Mouse (Mus musculus): ENCODE results near the gene Nell1.

Gene Nell1

DNA sequence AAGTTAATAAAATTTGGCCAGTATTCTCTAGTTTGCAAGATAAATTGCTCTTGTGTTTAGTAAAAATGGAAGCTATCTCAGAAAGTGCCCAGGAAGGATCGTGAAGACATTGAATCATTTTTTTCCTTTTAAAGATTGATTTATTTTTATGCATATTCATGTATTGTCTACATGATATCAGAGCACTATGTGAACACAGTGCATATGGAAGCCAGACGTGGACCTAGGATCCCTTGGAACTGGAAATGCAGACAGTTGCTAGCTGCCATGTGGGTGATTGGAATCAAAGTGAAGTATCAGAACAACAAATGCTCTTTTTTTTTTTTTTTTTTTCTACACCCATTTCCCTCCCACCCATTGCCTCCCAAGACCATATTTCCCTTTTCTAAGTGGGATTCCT lies 79.0 kb downstream of the Nell1 start:
- no peak for DNase-seq

DNA sequence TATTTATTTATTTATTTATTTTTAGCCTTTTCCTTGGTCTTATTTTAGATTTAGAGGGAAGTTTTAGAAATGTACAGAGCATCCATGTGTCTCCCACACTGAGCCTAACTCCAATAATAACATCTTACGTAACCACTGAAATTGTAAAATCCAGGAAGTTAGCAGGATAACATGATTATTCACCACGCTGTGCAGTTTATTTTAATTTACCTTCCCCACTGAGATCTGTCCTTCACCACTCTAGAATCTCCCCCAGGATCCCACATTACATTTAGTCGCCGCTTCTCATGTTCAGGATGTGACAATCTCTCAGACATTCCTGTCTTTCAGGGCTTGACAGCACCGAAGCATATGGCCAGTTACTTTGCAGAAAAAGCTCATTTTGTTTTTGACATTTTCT lies 119.8 kb downstream of the Nell1 start:
- no peak for DNase-seq

DNA sequence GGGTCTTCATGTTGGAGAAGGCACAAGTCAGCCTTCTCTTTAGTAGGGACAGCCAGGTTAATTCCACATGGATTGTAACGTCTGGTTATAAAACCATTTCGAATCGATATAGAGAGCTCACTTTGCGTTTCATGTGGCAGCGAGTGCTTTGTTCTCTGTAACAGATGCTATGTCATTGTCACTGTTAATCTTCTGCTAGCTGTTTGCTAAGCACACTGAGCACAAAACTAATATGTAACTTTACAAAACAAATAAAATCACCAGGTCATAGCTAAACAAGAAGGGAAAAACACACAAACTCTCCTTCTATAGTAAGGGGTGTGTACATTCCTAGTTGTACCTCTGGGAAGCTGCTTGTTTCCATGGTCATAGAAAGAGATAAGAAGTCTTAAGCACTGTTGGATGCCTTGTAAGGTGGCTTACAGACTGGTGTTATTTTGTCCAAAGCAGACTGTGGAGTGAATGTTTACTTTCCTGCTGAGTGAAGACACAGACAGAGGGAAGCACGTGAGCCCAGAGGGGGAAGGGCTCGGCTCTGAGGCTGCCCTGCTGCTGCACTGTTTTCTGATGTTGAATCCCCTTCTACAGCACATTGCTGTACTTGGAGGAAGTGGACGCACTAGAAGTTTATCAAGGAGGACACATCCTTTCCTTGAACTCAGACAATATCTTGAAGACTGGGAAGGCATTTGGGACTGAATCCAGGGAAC lies 131.1 kb downstream of the Nell1 start:
- peak in 1 of 2 experiments; percentile 22 for DNase-seq

DNA sequence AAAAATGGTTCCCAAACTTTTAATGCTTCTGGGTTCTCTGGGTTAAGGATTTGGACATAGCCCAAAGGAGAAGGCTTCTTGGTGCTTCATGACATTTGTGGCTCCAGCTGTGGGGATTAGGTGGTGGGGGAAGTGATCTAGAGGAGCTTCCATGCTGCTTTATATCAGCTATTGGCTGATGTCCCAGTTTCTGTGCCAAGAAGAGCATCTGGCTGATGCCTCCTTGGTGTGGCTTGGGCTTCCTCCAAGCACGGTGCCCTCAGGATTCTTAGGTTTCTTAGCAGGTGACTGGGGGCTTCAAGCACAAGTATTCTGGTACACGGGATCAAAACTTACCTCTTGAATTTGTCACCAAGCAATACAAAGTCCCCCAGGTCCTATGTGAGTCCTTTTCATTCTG lies 132.6 kb downstream of the Nell1 start:
- no peak for DNase-seq

DNA sequence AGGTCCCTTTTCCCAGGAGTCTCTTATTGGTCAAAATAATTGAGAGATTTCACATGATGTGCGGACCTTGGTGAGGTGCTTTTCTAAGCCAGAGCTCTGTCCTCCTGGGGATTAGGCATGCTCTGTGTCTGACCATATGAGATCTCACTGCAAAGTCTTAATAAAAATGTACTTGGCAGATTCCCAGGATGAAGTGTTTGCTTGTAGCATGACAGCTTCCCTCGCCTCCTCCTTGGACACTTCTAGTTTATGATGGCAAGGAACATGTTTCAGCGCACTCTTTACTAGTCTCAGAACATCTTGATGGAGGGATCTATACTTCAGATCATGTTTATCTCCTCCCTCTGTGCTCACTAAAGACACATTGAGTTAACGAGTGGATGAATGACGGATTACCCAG lies 143.7 kb downstream of the Nell1 start:
- no peak for DNase-seq

DNA sequence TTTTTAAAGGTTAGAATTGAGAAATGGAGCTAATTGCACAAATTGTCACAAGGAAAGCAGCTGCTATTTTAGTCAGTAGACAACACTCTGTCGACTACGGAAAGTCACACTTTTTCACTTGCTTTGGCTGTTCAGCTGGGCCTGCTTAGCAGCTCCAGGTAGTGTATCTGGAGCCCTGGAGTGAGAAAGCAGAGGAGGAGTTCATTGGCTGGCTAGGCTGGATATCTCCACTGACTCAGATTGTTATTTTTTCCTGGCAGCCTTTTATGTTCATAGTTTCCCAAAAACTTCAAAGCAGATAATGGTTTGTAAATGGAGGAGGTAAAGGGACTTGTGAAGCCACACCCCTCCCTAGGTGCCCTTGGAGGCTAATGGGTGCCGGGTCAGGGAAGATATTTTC lies 163.0 kb downstream of the Nell1 start:
- no peak for DNase-seq

DNA sequence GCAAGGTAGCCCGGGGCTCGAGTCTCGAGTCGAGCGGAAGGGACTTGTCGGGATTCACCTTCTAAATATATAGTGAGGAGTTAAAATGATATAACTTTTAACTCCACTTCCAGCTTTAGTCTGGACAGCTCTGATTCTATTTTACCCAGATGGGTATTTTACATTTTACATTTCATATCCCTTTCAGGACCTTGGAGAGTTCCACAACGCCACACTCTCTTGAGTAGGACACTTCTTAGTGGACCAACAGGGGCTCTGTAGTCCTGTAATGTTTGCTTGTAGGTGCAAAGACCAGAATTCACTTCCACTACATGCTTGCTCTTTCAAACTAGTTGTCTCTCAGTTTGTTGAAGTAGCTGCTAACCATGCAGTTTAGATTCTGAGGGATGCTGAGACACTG lies 174.7 kb downstream of the Nell1 start:
- DNase-seq: no peak

DNA sequence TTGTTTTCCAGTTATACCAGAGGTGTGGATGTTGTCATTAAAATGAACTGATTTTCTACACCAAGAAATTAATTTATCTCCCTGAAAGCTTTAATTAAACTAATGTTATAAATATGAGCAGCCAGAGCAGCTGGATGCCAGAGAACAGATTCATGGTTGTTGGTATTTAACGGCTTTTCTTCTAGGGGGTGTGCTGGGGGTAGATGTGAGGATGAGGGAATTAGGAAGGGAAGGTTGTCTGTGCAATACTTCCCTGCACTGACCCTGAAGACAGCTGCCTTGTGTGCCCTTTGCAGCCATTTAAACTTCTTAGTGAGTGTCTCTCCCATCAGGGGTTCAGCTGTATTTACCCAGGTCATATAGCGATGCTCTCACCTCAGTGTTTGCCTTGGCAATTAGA lies 176.2 kb downstream of the Nell1 start:
- no peak for DNase-seq

DNA sequence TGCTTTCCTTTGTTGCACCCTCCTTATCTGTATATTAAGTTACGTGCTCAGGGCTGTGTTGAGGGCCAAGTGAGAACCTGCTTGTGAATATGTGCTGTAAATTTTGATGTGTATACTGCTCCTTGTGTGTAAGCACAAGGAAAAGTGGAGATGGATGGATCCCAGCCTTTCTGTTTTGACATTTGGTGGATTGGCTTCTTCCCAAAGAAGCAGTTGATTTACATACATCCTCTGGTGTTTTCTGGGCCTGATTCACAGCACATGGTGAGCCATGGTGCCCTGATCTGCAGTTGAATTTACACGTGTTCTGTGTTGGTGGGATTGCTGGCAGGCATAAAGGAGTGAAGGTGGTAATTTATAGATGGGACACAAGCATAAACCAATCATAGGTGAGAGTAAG lies 179.0 kb downstream of the Nell1 start:
- DNase-seq: no peak

DNA sequence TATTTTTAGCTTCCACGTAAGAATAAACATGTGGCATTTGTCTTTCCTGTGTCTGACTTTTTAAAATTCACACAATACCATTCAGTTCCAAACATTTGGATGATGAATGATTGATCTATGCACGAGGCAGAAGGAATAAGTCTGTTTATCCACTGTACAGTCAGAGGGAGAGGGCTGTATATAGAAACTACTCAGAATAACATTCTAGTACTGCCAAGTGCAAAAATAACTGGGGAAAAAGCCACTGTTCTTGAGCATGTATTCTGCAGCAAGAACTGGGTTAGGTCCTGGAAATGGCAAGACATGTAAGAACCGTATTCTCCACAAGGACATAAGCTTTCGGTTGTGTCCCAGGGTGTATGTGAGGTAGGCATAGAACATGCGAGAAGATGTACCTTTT lies 187.9 kb downstream of the Nell1 start:
- DNase-seq: no peak

DNA sequence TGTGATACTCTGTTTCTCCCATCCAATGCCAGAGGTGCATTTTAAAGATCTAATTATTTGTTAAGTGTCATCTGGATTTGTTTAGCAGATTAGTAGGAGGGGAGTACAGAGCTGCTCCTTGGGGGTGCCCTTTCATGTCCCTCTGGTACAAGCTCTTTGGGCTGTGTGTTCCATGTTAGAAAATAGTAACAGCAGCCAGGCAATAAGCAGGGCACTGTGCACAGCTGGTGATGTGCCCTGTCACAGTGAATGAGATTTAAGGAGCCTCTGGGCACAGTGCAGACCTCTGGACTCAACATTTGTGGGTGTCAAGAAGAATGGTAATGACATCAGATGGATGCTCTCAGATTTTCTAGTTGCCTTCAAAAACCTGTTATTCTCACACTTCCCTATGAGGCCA lies 194.1 kb downstream of the Nell1 start:
- no peak for DNase-seq

DNA sequence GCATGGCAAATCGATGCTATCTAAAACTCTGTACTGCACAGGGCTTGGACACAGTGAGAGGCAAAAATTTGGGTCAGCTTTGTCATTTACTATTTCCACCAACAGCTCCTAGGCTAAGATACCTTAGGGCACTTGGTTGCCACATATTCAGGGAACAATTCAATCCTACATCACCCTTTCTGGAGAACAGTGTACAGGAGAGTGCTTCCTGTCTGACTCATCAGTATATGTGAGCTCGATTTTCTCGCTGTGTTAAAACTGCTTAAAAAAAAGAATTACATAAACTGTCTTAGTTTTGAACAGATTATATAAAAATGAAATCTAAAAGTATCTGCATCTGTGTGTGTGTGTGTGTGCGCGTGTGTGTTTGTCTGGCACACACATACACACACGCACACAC lies 211.6 kb downstream of the Nell1 start:
- DNase-seq: no peak

DNA sequence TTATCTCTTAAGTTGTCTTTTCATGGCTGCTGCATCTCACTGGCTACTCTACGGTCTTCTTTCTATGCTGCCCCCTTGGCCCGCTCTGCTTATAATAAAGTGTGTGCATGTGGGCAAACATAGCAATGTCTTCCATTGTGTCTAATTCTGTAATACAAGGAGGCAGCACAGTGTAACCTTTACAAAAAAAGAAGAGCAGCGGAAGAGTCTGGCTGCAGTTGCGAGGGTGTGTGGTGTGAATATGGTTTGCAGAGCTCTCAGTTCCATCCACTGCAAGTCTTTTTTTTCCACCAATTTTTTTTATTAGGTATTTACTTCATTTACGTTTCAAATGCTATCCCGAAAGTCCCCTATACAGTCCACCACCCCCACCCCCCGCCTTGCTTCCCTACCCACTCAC lies 219.3 kb downstream of the Nell1 start:
- DNase-seq: no peak

DNA sequence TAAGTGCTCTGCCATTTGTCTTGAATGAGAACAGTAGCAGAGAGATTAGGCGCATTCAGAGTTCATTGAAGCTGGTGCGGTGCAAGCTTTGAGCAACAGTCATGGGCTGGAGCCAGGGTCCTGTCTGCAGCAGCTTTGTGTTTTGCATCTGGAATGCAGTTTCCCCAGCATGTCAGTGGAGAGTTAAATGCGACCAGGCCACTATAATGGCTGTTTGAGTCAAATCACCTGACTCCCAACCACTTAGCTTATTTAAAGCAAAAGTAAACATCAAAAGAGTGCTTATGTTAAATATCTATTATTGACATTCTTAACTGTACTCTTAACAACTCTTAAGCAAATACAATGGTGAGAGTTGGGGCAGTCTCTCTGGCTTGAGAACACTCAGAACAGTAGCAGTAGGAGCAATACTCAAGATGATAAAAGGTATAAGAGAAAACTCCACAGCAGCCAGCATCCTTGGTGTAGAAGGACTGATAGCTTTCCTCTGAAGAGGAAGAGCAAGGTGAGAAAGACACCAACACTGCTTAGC lies 220.5 kb downstream of the Nell1 start:
- DNase-seq: no peak

DNA sequence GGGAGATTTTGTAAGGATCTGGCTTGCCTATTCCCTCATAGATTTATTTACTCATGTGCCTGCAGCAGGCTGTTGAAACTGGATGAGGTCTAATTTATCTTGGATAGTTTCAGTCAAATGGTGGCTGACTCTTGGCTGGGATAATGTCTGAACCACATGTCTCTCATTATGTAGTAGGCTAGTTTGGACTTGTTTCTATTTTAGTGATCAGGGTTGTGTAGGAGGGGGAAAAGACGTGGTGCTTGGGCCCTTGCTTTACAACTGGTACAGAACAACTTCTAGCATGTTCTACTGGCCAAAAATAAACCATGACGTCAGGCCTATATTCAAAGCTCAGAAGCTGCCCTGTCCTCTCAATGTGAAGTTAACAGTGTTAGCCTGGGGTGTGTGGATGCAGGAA lies 230.6 kb downstream of the Nell1 start:
- DNase-seq: peak in 1 of 2 experiments; percentile 5

DNA sequence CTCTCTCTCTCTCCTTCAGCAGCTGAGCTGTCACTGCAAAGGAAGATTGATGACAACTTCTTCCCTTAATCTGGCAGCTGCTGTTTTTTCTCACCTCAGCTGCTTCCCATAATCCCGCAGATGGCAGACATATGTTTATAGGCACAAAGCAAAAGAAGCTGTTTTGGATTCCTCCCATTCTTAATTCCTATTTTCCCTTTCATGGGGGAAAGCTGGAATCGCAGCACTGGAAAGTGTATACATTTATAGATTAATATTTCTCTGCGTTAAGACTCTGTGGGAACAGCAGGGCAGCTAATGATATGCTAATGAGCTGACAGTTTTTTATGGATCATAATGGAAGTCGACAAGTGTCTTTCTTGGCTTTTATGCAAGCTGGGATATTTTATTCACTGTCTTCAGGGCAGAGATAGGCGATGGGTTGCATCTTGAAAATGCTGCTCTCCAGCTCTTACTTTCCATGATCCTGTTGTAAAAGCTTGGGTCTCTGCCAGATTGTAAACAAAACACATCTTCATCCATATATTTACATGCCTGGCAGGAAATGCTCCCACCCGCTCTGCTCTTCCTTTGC lies 236.1 kb downstream of the Nell1 start:
- DNase-seq: no peak

DNA sequence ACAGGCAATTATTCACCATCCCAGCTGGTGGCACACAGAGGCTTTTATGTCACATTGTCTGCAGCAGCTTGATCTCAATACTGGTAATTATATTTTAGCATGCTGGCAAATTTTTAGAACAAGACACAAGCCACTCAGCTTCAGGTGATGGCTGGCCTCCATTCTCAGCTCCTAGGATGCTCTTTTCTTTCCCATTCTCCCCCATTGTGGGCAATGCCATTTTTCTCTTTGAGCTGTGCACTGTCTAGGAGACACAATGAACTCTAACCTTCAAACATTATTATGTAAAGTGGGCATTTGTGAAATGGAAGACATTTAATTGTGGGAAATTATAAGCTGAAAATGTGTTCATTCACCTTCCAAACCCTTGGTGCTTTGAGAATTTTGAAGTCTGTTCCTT lies 247.2 kb downstream of the Nell1 start:
- no peak for DNase-seq

DNA sequence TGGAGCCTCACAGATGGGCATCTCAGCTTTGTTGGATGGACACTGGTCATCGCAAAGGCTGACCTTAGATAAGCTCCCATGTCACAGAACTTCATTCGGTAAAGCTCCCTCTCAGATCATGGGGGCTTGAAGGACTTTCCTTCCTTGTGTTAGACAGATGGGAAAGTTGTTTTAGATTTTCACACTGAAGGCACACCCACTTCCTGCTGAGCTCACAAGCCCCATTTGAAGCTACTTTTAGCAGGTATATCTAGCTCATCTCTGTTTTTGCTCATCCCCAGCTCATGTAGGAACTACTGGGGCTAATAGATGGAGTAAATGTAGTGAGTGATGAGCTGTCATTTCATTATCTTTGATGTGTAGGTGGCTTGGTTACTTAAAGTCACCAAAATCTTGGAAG lies 252.0 kb downstream of the Nell1 start:
- no peak for DNase-seq

DNA sequence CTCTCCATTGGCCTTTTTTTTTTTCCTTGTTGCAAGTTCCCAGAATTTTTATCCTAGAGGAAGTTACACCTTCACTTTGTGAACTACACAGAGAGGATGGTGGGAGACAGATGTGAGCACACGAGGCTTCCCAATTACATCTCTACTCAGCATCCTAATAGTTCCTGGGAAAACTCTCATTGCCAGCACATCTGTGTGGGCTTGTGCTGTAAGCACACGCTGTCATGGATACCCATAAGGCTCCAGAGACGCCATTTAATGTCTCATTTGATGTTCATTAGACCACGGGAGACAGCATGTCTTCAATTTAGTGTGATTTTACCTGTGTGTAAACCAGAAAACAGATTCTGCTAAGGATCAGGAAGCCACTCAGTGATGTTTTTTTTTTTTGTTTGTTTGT lies 253.6 kb downstream of the Nell1 start:
- DNase-seq: no peak

DNA sequence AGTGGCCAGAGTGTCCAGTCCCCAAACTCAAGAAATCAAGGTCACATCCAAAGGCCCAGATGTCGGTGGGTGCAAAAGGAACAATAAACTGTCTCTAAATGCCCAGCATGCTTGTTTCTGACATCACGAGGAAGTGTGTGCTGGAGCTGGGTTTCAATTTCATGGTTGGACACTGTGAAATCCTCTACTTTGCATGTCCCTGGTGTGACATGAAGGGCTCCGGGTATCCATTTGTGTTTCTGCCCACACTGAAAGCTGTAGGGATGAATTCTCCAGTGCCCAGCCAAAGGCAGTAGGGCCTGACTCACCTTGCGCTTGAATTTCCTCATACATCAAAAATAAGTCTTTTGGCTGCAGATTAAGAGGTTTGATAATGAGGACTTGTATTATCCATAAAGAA lies 266.5 kb downstream of the Nell1 start:
- no peak for DNase-seq

DNA sequence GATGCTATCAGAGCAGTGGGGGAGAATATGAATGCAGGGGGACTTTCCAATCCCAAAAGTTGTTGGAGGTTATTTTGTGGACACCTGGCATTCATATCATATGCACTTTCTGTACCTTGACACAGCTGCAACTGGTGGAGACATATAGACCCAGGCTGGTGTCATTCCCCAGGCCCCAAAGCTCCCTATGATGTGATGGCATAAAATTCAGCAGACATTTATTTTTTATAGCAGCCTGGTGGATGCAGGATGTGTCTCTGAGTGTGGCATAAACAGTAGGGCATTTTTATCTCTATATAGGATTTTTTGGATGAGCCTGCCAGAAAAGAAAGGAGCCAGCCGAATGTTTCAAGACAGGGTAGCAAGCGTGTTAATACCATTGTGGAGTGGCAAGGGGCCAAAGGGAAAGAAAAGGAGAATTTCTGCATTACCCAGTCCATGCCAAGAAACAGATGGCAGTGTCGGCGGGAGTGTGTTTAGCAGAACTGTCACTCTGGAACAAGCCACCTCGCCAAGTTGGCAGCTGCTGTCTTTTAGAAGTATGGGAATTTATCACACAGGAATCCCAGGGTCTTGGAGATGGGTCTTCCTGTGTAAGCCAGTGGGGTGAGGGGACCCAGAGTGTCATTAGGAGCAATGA lies 267.1 kb downstream of the Nell1 start:
- DNase-seq: no peak

DNA sequence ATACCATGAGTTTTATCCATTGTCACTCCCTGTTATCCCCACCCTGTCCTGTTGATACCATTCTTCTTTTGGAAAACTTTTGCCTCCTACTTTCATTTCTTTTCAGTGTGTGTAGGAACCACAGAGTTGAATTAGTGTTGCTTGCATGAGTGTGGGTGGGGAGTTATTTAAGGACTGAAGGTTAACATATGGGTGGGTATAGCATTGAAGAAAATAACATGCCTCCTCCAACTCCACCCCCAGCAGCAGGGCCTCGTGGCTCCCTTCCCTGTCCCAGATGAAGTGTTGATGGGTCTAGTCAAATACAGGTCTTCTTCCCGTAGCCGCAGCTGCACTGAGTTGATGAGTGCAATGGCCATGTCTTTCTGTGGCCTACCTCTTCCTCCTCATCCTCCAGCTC lies 278.5 kb downstream of the Nell1 start:
- no peak for DNase-seq

DNA sequence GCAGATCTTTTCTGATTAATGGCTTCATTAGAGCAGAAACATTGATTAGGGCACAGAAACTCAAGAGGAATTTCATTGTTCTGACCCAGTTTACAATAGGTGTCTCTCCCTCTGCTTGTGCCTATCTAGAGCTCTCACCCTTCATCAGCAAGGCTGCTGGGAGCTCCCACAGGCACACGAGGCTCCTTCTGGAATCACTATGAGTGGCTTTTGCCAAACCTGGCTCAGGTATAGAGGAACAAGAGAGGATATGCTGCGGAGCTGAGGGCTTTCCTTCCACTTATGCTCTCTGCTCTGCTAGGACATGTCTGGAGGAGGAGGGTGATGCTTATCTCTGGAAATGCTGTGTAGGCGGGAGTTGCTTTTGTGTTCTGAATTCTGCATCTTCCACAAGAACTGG lies 285.4 kb downstream of the Nell1 start:
- no peak for DNase-seq

DNA sequence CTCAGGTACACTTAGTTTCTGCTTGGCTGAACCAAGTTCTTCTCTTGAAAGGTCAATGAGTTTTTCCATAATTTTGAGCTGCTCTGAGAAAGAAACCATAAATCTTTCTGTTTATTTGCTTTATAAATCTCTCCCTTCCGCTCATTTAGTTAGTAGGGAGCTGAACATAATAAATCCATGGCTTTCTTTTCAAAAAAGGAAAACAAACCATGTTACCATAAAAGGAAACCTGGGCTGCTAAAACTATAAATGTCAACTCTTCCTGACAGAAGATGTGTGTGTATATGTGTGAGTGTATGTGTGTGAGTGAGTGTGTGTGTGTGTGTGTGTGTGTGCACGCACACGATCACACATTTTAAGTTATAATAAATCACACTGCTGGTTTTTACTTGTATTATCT lies 320.8 kb downstream of the Nell1 start:
- DNase-seq: no peak

All from kidney, postnatal 36 days (tissue).